Mouse (Mus musculus) intestine, embryonic 16.5 days (tissue): ENCODE measurements around the gene En2. TPM values are rescaled to one million over a fixed set of nuclear protein-coding genes. Genes with fewer than 3 reads are reported as not detected.

Experiments
- ATAC-seq: fragments of 200-750 bp; cut with Nextera tagmentation; 2 replicates; pipeline ENCODE4 v1.8.0; 2017; ENCODE audit warnings: moderate TSS enrichment, moderate library complexity
- H3K27ac ChIP-seq: fragments of 300-500 bp; sonication (generic); 2 replicates; pipeline ENCODE4 v1.5.1; 2014; ENCODE audit warnings: mild to moderate bottlenecking, low read length
- H3K27me3 ChIP-seq: fragments of 300-500 bp; sonication (generic); replicated peaks from 2 replicates; pipeline ENCODE4 v1.6.1; 2014; ENCODE audit warnings: low read length, control low read depth, mixed read lengths; ENCODE audit not compliant: control insufficient read depth, insufficient read depth
- H3K36me3 ChIP-seq: fragments of 300-500 bp; sonication (generic); 2 replicates; pipeline ENCODE4 v1.6.1; 2014; ENCODE audit warnings: low read length, control low read depth; ENCODE audit not compliant: control insufficient read depth, insufficient read depth
- H3K4me1 ChIP-seq: fragments of 300-500 bp; sonication (generic); 2 replicates; pipeline ENCODE4 v1.6.1; 2014; ENCODE audit warnings: low read length, control low read depth, mixed read lengths; ENCODE audit not compliant: control insufficient read depth, insufficient read depth
- H3K4me2 ChIP-seq: fragments of 300-500 bp; sonication (generic); 2 replicates; pipeline ENCODE4 v1.6.1; 2014; ENCODE audit warnings: low read depth, low read length, control low read depth
- H3K4me3 ChIP-seq: fragments of 300-500 bp; sonication (generic); 2 replicates; pipeline ENCODE4 v1.5.1; 2014; ENCODE audit warnings: mild to moderate bottlenecking, low read length
- H3K9ac ChIP-seq: fragments of 300-500 bp; sonication (generic); 2 replicates; pipeline ENCODE4 v1.6.1; 2014; ENCODE audit warnings: low read depth, low read length
- H3K9me3 ChIP-seq: fragments of 300-500 bp; sonication (generic); 2 replicates; pipeline ENCODE4 v1.6.1; 2016; ENCODE audit warnings: low read length, control low read depth; ENCODE audit not compliant: control insufficient read depth
- WGBS: fragments of 180-500 bp; shearing (Covaris S2); extraction: QIAGEN DNeasy Blood & Tissue Kit; methylation state at CpG from one replicate; pipeline ENCODE4 v1.1.7; 2014; 5-methylcytosine and 5-hydroxymethylcytosine counted together
- polyA plus RNA-seq: library from polyadenylated mRNA; unstranded; fragments of >200 nt; fragmentation: Nextera tagmentation; extraction: Ambion mirVana; gene quantifications from 2 replicates; pipeline ENCODE4 v1.2.1, GENCODE M21; 2015

Gene En2
- not detected in 2 replicates for polyA plus RNA-seq

- Histone ChIP-seq H3K4me1 (peaks cover 24% of the 10 kb centered on the region), H3K27ac (no peak within 1 kb of the TSS), H3K4me2 (peak within 1 kb of the TSS; percentile 96), H3K9me3 (no peaks in the 10 kb centered on the region), H3K36me3 (no peaks in the 10 kb centered on the region), H3K4me3 (peak within 1 kb of the TSS; percentile 56), H3K9ac (0 out of 2 replicates have a peak within 1 kb of the TSS, but pooled peaks have one; percentile 19), H3K27me3 (peaks cover 79% of the 10 kb centered on the region)
- ATAC-seq, result peak; percentile 48
- under 1% methylated on average over 108 of the region's 113 CpGs for WGBS
These were observed at the start of gene En2 for GRCm38 (mm10) chr5:28165358-28166255. En2 (plus strand) TSS chr5:28165694.

- Histone ChIP-seq H3K36me3 (no peaks in the 10 kb centered on the region), H3K27ac (no peak overlapping the region), H3K9me3 (no peaks in the 10 kb centered on the region), H3K4me1 (0 out of 2 replicates have a peak, but pooled peaks cover 3% of the 10 kb centered on the region), H3K9ac (no peak overlapping the region), H3K4me2 (no peak overlapping the region), H3K4me3 (no peak overlapping the region), H3K27me3 (peaks cover 55% of the 10 kb centered on the region)
- WGBS, result 6% methylated on average over 13 of the region's 13 CpGs
- ATAC-seq, result no peak
These were observed 48.1 kb upstream of the En2 start for GRCm38 (mm10) chr5:28117251-28117880.

- Histone ChIP-seq H3K4me1 (peaks cover 5% of the 10 kb centered on the region; the same call in 1 of the 2 replicates), H3K27me3 (peaks cover 59% of the 10 kb centered on the region), H3K9me3 (no peaks in the 10 kb centered on the region), H3K36me3 (no peaks in the 10 kb centered on the region), H3K4me2 (peak overlapping the region; percentile 32), H3K9ac (no peak overlapping the region), H3K4me3 (peak overlapping the region; percentile 32), H3K27ac (no peak overlapping the region)
- WGBS, result under 1% methylated on average over 30 of the region's 30 CpGs
- no peak for ATAC-seq
These were observed 47.5 kb upstream of the En2 start for GRCm38 (mm10) chr5:28117882-28118530.

GRCm38 (mm10) chr5:28118531-28118925, 47.0 kb upstream of the En2 start:
- Histone ChIP-seq H3K4me3 (peak overlapping the region; percentile 32), H3K9ac (no peak overlapping the region), H3K36me3 (no peaks in the 10 kb centered on the region), H3K27me3 (peaks cover 64% of the 10 kb centered on the region), H3K9me3 (no peaks in the 10 kb centered on the region), H3K4me1 (peaks cover 9% of the 10 kb centered on the region; the same call in 1 of the 2 replicates), H3K27ac (no peak overlapping the region), H3K4me2 (peak overlapping the region; percentile 32)
- WGBS, result 2% methylated on average over 19 of the region's 19 CpGs
- no peak for ATAC-seq

- Histone ChIP-seq H3K4me2 (no peak overlapping the region), H3K27ac (no peak overlapping the region), H3K27me3 (peaks cover 74% of the 10 kb centered on the region), H3K4me1 (peaks cover 9% of the 10 kb centered on the region; the same call in 1 of the 2 replicates), H3K9ac (no peak overlapping the region), H3K9me3 (no peaks in the 10 kb centered on the region), H3K36me3 (no peaks in the 10 kb centered on the region), H3K4me3 (no peak overlapping the region)
- no peak for ATAC-seq
- WGBS, result 27% methylated on average over 3 of the region's 3 CpGs
These were observed 45.9 kb upstream of the En2 start for GRCm38 (mm10) chr5:28119576-28119975.

- H3K27ac ChIP-seq, result no peak overlapping the region
- no peaks in the 10 kb centered on the region for H3K9me3 ChIP-seq
- peak; percentile 83 for ATAC-seq
- no peak overlapping the region for H3K9ac ChIP-seq
- H3K4me3 ChIP-seq, result 0 out of 2 replicates have a peak overlapping the region, but pooled peaks have one; percentile 5
- WGBS, result 1% methylated on average over 27 of the region's 27 CpGs
- no peak overlapping the region for H3K4me2 ChIP-seq
- no peaks in the 10 kb centered on the region for H3K36me3 ChIP-seq
- peaks cover 84% of the 10 kb centered on the region for H3K27me3 ChIP-seq
- H3K4me1 ChIP-seq, result peaks cover 9% of the 10 kb centered on the region; the same call in 1 of the 2 replicates
These were observed 42.7 kb upstream of the En2 start for GRCm38 (mm10) chr5:28122491-28123454.

GRCm38 (mm10) chr5:28123455-28123825, 42.1 kb upstream of the En2 start:
- H3K4me1 ChIP-seq, result peaks cover 6% of the 10 kb centered on the region; the same call in 1 of the 2 replicates
- H3K4me2 ChIP-seq, result no peak overlapping the region
- 0 out of 2 replicates have a peak overlapping the region, but pooled peaks have one; percentile 5 for H3K4me3 ChIP-seq
- ATAC-seq, result no peak
- no peak overlapping the region for H3K9ac ChIP-seq
- H3K27ac ChIP-seq, result no peak overlapping the region
- WGBS, result 3% methylated on average over 11 of the region's 11 CpGs
- H3K27me3 ChIP-seq, result peaks cover 84% of the 10 kb centered on the region
- no peaks in the 10 kb centered on the region for H3K9me3 ChIP-seq
- no peaks in the 10 kb centered on the region for H3K36me3 ChIP-seq

- Histone ChIP-seq H3K27ac (no peak overlapping the region), H3K36me3 (no peaks in the 10 kb centered on the region), H3K4me1 (peaks cover 6% of the 10 kb centered on the region; the same call in 1 of the 2 replicates), H3K9me3 (no peaks in the 10 kb centered on the region), H3K4me3 (no peak overlapping the region), H3K4me2 (no peak overlapping the region), H3K27me3 (peaks cover 79% of the 10 kb centered on the region), H3K9ac (no peak overlapping the region)
- no peak for ATAC-seq
- 3% methylated on average over 28 of the region's 28 CpGs for WGBS
These were observed 40.9 kb upstream of the En2 start for GRCm38 (mm10) chr5:28124321-28125230.
